Mouse (Mus musculus): ENCODE data around the gene H2-Ke6. TPM values are rescaled to one million over a fixed set of nuclear protein-coding genes. Genes with fewer than 3 reads are reported as not detected.

H2-Ke6 gene
- polyA plus RNA-seq, 1 experiment from 2014 or later = 59.8 TPM

DNA sequence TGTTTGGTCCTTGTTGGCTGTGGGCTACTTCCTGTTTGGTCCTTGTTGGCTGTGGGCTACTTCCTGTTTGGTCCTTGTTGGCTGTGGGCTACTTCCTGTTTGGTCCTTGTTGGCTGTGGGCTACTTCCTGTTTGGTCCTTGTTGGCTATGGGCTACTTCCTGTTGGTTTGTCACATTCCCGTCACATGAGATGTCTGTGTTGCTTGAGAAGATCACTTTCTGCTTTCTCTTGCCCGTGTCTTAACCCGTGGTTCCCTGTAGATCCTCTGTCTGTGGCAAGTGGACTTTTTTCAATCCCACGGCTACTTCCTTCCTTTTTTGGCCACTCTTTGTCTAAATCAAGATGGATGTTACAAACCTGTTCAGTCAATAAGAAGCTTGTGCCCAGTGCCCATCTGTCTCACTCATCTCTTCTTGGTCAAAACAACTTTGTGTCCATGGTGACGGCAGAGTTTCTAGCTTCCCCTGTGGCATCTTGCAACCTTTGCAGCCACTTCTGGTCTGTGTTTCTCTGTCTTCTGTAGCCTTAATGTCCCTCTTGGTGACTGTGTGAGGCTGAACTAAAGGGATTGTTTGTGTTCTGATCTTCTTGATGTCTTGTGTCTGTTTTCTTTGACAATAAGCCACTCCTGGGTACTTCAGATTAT is 19.7 kb upstream of the H2-Ke6 start:
- H3K36me3 ChIP-seq (ENCODE audit: insufficient read depth, low read length) = no peaks in the 10 kb centered on the region
- H3K27ac ChIP-seq (ENCODE audit: low read length) = no peak overlapping the region
- H3K9me3 ChIP-seq (ENCODE audit: low read length) = no peaks in the 10 kb centered on the region
- 86% methylated on average over 5 of the region's 5 CpGs for WGBS
- H3K4me2 ChIP-seq (replicated peaks; ENCODE audit: low read depth, low read length) = no peak overlapping the region
- no peak for ATAC-seq
- DNase-seq (ENCODE audit: low spot score) = no peak
- H3K4me3 ChIP-seq (ENCODE audit: low read depth, low read length) = no peak overlapping the region
- H3K9ac ChIP-seq (replicated peaks; ENCODE audit: low read depth) = no peak overlapping the region
- H3K4me1 ChIP-seq (ENCODE audit: insufficient read depth, low read depth, low read length) = no peaks in the 10 kb centered on the region
- TF ChIP-seq EP300 (IDR thresholded peaks at IDR 0.05) (no peak), CTCF (IDR thresholded peaks at IDR 0.05) (no peak)
- H3K27me3 ChIP-seq (replicated peaks; ENCODE audit: insufficient read depth, low read length) = no peaks in the 10 kb centered on the region

GRCm38 (mm10) chr17:34045941-34046340 is 18.1 kb upstream of the H2-Ke6 start:
- no peak for TF ChIP-seq CTCF (IDR thresholded peaks at IDR 0.05)
- TF ChIP-seq EP300 (IDR thresholded peaks at IDR 0.05) = no peak
- H3K4me1 ChIP-seq (ENCODE audit: insufficient read depth, low read depth, low read length) = no peaks in the 10 kb centered on the region
- no peaks in the 10 kb centered on the region for H3K27me3 ChIP-seq (replicated peaks; ENCODE audit: insufficient read depth, low read length)
- DNase-seq (ENCODE audit: low spot score) (no peak), ATAC-seq (no peak)
- no peak overlapping the region for H3K9ac ChIP-seq (replicated peaks; ENCODE audit: low read depth)
- H3K36me3 ChIP-seq (ENCODE audit: insufficient read depth, low read length) = no peaks in the 10 kb centered on the region
- no peak overlapping the region for H3K4me3 ChIP-seq (ENCODE audit: low read depth, low read length)
- H3K27ac ChIP-seq (ENCODE audit: low read length) = no peak overlapping the region
- WGBS = 76% methylated on average over 14 of the region's 14 CpGs
- no peaks in the 10 kb centered on the region for H3K9me3 ChIP-seq (ENCODE audit: low read length)
- H3K4me2 ChIP-seq (replicated peaks; ENCODE audit: low read depth, low read length) = no peak overlapping the region

GRCm38 (mm10) chr17:34039562-34040450 is 11.9 kb upstream of the H2-Ke6 start:
- Histone ChIP-seq H3K27ac (ENCODE audit: low read length) (no peak overlapping the region), H3K27me3 (replicated peaks; ENCODE audit: insufficient read depth, low read length) (no peaks in the 10 kb centered on the region), H3K9me3 (ENCODE audit: low read length) (no peaks in the 10 kb centered on the region), H3K9ac (replicated peaks; ENCODE audit: low read depth) (no peak overlapping the region), H3K36me3 (ENCODE audit: insufficient read depth, low read length) (peaks cover 10% of the 10 kb centered on the region), H3K4me3 (ENCODE audit: low read depth, low read length) (no peak overlapping the region), H3K4me2 (replicated peaks; ENCODE audit: low read depth, low read length) (no peak overlapping the region), H3K4me1 (ENCODE audit: insufficient read depth, low read depth, low read length) (0 out of 2 replicates have a peak, but pooled peaks cover 8% of the 10 kb centered on the region)
- DNase-seq (ENCODE audit: low spot score) = no peak
- WGBS = 11% methylated on average over 17 of the region's 17 CpGs
- ATAC-seq = no peak; the same call in 1 of the 2 replicates
- TF ChIP-seq CTCF (IDR thresholded peaks at IDR 0.05) = no peak
- no peak for TF ChIP-seq EP300 (IDR thresholded peaks at IDR 0.05)

DNA sequence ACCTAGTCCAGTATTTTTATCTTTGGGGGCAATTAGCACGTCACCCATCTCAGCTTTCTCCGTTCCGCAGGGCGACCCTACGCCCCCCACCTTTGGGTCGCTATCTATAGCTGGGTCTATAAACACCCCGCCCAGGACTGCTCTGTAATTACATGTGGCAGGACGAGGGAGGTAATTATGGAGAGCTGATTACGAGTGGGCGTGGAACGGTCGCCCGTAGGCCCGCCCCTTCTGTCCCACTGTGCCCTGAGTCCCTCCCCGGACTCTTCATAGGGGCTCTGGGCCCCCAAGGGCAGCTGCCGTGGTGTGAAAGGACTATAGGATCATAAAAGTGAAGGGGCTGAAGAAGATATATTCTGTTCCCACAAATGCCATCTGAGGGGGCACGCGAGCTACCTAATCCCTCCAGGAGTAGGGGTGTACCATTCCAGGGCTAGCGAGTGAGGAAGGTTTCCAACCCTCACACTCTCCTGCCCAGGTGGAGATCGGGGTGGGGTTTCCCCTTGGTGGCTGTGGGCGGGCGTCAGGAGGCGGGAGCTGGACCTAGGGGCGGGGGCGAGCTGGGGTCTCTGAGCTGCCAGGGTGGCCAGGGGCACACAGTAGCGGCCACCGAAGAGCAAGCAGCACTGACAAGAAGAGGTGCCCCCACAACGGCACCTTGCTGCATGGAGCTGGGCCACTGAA is 11.2 kb upstream of the H2-Ke6 start, which contains the start of gene Col11a2:
Col11a2 (plus strand) TSS at position 560 of the 684 bp plus-strand sequence.
- H3K4me2 ChIP-seq (replicated peaks; ENCODE audit: low read depth, low read length) = peak within 1 kb of the TSS; percentile 38
- 5% methylated on average over 28 of the region's 28 CpGs for WGBS
- no peaks in the 10 kb centered on the region for H3K27me3 ChIP-seq (replicated peaks; ENCODE audit: insufficient read depth, low read length)
- H3K9me3 ChIP-seq (ENCODE audit: low read length) = no peaks in the 10 kb centered on the region
- no peak within 1 kb of the TSS for H3K27ac ChIP-seq (ENCODE audit: low read length)
- 0 out of 2 replicates have a peak, but pooled peaks cover 8% of the 10 kb centered on the region for H3K4me1 ChIP-seq (ENCODE audit: insufficient read depth, low read depth, low read length)
- TF ChIP-seq EP300 (IDR thresholded peaks at IDR 0.05) (no peak), CTCF (IDR thresholded peaks at IDR 0.05) (no peak)
- H3K4me3 ChIP-seq (ENCODE audit: low read depth, low read length) = peak within 1 kb of the TSS; percentile 12; the same call in 1 of the 2 replicates
- H3K9ac ChIP-seq (replicated peaks; ENCODE audit: low read depth) = no peak within 1 kb of the TSS
- DNase-seq (ENCODE audit: low spot score) (no peak), ATAC-seq (peak; percentile 29; the same call in 1 of the 2 replicates)
- peaks cover 10% of the 10 kb centered on the region for H3K36me3 ChIP-seq (ENCODE audit: insufficient read depth, low read length)

- 14% methylated on average over 16 of the region's 21 CpGs for WGBS
- ATAC-seq (no peak), DNase-seq (ENCODE audit: low spot score) (no peak)
- Histone ChIP-seq H3K9ac (replicated peaks; ENCODE audit: low read depth) (no peak overlapping the region), H3K4me3 (ENCODE audit: low read depth, low read length) (no peak overlapping the region), H3K27me3 (replicated peaks; ENCODE audit: insufficient read depth, low read length) (no peaks in the 10 kb centered on the region), H3K9me3 (ENCODE audit: low read length) (no peaks in the 10 kb centered on the region), H3K4me1 (ENCODE audit: insufficient read depth, low read depth, low read length) (peaks cover 10% of the 10 kb centered on the region; the same call in 1 of the 2 replicates), H3K27ac (ENCODE audit: low read length) (no peak overlapping the region), H3K36me3 (ENCODE audit: insufficient read depth, low read length) (peaks cover 10% of the 10 kb centered on the region), H3K4me2 (replicated peaks; ENCODE audit: low read depth, low read length) (peak overlapping the region; percentile 38)
- TF ChIP-seq CTCF (IDR thresholded peaks at IDR 0.05) (no peak), EP300 (IDR thresholded peaks at IDR 0.05) (no peak)
Measured at GRCm38 (mm10) chr17:34038440-34038839, 10.6 kb upstream of the H2-Ke6 start.

DNA sequence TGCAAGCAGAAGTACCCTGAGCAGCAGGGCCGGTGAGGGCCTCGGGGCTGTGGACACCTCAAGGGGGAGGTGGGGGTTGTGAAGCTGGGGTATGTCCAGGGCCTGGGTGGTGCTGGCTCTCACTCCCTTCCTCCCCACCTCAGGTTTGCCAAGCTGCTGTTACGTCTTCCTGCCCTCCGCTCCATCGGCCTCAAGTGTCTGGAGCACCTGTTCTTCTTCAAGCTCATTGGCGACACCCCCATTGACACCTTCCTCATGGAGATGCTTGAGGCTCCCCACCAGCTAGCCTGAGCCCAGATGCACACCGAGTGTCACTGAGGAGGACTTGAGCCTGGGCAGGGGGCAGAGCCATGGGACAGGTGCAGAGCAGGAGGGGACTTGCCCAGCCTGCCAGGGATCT is 9.4 kb upstream of the H2-Ke6 start:
- TF ChIP-seq EP300 (IDR thresholded peaks at IDR 0.05) (no peak), CTCF (IDR thresholded peaks at IDR 0.05) (no peak)
- DNase-seq (ENCODE audit: low spot score) (no peak), ATAC-seq (no peak)
- peaks cover 20% of the 10 kb centered on the region; the same call in 1 of the 2 replicates for H3K4me1 ChIP-seq (ENCODE audit: insufficient read depth, low read depth, low read length)
- H3K27ac ChIP-seq (ENCODE audit: low read length) = no peak overlapping the region
- no peaks in the 10 kb centered on the region for H3K9me3 ChIP-seq (ENCODE audit: low read length)
- no peak overlapping the region for H3K4me3 ChIP-seq (ENCODE audit: low read depth, low read length)
- H3K36me3 ChIP-seq (ENCODE audit: insufficient read depth, low read length) = peaks cover 10% of the 10 kb centered on the region
- H3K27me3 ChIP-seq (replicated peaks; ENCODE audit: insufficient read depth, low read length) = no peaks in the 10 kb centered on the region
- no peak overlapping the region for H3K9ac ChIP-seq (replicated peaks; ENCODE audit: low read depth)
- H3K4me2 ChIP-seq (replicated peaks; ENCODE audit: low read depth, low read length) = no peak overlapping the region
- WGBS = 80% methylated on average over 7 of the region's 7 CpGs

Data from lung, postnatal 0 days (tissue).